Mouse (Mus musculus) stomach, embryonic 15.5 days (tissue): Measurements from ENCODE around the gene Tnks1bp1. TPM values are rescaled to one million over a fixed set of nuclear protein-coding genes. Genes with fewer than 3 reads are reported as not detected.

Source experiments
- ATAC-seq: fragments of 200-750 bp; cut with Nextera tagmentation; 2 replicates; pipeline ENCODE4 v1.8.0; 2017; ENCODE audit warnings: low read depth, moderate number of reproducible peaks, moderate TSS enrichment; ENCODE audit not compliant: insufficient read depth, low FRiP score
- H3K27ac ChIP-seq: fragments of 300-500 bp; sonication (generic); 2 replicates; pipeline ENCODE4 v1.5.1; 2015; ENCODE audit warnings: mild to moderate bottlenecking, inconsistent platforms
- H3K27me3 ChIP-seq: fragments of 300-500 bp; sonication (generic); replicated peaks from 2 replicates; pipeline ENCODE4 v1.6.1; 2015; ENCODE audit warnings: inconsistent platforms
- H3K36me3 ChIP-seq: fragments of 300-500 bp; sonication (generic); 2 replicates; pipeline ENCODE4 v1.6.1; 2015; ENCODE audit warnings: inconsistent platforms
- H3K4me1 ChIP-seq: fragments of 300-500 bp; sonication (generic); 2 replicates; pipeline ENCODE4 v1.6.1; 2015; ENCODE audit warnings: inconsistent platforms
- H3K4me2 ChIP-seq: fragments of 300-500 bp; sonication (generic); 2 replicates; pipeline ENCODE4 v1.6.1; 2015; ENCODE audit warnings: mild to moderate bottlenecking, inconsistent platforms
- H3K4me3 ChIP-seq: fragments of 300-500 bp; sonication (generic); replicated peaks from 2 replicates; pipeline ENCODE4 v1.5.1; 2015; ENCODE audit warnings: inconsistent platforms
- H3K9ac ChIP-seq: fragments of 300-500 bp; sonication (generic); 2 replicates; pipeline ENCODE4 v1.6.1; 2015; ENCODE audit warnings: inconsistent platforms
- H3K9me3 ChIP-seq: fragments of 300-500 bp; sonication (generic); 2 replicates; pipeline ENCODE4 v1.6.1; 2016; ENCODE audit warnings: inconsistent platforms
- WGBS: fragments of 180-500 bp; shearing (Covaris S2); methylation state at CpG from one replicate; pipeline ENCODE4 v1.1.7; 2015; 5-methylcytosine and 5-hydroxymethylcytosine counted together
- polyA plus RNA-seq: library from polyadenylated mRNA; unstranded; fragments of >200 nt; fragmentation: Nextera tagmentation; extraction: Ambion mirVana; gene quantifications from 2 replicates; pipeline ENCODE4 v1.2.1, GENCODE M21; 2015

Gene Tnks1bp1
- polyA plus RNA-seq, 1 experiment from 2014 or later = 38.6 TPM

DNA sequence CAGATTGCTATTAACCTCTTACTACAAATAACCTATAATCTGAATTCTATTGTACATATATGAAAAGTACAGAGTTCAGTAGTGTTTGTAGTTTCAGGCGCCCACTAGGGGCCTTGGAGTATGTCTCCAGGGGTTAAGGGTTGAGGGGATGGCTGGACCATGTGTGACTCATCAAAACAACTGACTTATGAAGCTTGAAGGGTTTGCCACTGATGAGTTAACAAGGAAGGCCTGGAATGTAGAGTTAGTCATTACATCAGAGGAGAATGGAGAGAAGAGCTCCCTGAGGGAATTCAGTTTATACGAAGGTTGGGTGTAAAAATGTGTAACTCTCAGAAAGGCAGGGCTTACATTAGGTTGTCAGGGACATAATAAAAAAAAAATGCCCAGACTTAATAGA lies 50.2 kb downstream of the Tnks1bp1 start:
- H3K9me3 ChIP-seq = no peaks in the 10 kb centered on the region
- ATAC-seq = no peak
- no peak overlapping the region for H3K4me3 ChIP-seq
- H3K36me3 ChIP-seq = no peaks in the 10 kb centered on the region
- no peaks in the 10 kb centered on the region for H3K4me1 ChIP-seq
- 68% methylated on average over 2 of the region's 2 CpGs for WGBS
- no peak overlapping the region for H3K9ac ChIP-seq
- no peak overlapping the region for H3K4me2 ChIP-seq
- H3K27ac ChIP-seq = peak overlapping the region; percentile 73
- H3K27me3 ChIP-seq = no peaks in the 10 kb centered on the region

DNA sequence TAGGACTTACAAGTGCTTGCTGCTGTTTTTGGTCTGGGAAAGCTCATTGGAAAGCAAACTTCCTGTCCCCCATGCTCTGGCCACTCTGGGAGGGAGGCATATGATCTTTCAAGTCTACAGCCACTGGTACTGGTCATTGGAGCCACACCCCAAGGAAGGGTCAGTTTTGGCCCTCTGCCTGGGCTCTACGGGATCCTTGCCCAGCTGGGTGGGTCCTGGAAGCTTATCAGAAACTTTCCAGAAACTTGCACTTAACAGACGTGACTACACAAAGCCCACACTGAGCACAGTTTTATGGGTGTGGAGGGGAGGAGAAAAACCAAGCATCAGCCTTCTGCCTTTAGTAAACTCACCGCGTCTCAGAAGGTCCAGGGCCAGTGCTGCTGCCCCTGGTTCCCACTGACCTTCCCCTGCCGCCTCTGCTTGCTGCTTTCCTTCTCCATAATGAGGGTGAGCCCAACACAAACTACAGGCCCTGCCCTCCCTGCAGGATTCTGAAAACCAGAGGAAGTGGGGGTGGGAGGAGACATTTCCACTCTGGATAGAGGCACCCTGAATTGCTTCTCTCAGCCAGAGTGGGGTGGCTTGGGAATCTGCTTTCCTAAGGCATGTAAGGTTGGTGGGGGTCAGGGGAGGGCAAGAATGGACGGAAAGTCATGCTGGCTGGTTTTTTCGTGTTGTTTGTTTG lies 51.1 kb downstream of the Tnks1bp1 start:
- Histone ChIP-seq H3K27ac (peak overlapping the region; percentile 73), H3K4me3 (0 out of 2 replicates have a peak overlapping the region, but pooled peaks have one; percentile 5), H3K36me3 (no peaks in the 10 kb centered on the region), H3K9ac (no peak overlapping the region), H3K9me3 (no peaks in the 10 kb centered on the region), H3K4me2 (peak overlapping the region; percentile 3; the same call in 1 of the 2 replicates), H3K4me1 (no peaks in the 10 kb centered on the region), H3K27me3 (no peaks in the 10 kb centered on the region)
- WGBS = 48% methylated on average over 7 of the region's 7 CpGs
- ATAC-seq = peak; percentile 84

GRCm38 (mm10) chr2:85103201-85103600 lies 55.4 kb downstream of the Tnks1bp1 start:
- no peaks in the 10 kb centered on the region for H3K9me3 ChIP-seq
- ATAC-seq = no peak
- no peaks in the 10 kb centered on the region for H3K36me3 ChIP-seq
- 0 out of 2 replicates have a peak, but pooled peaks cover 13% of the 10 kb centered on the region for H3K4me1 ChIP-seq
- H3K9ac ChIP-seq = no peak overlapping the region
- no peaks in the 10 kb centered on the region for H3K27me3 ChIP-seq
- 80% methylated on average over 8 of the region's 8 CpGs for WGBS
- no peak overlapping the region for H3K4me3 ChIP-seq
- H3K27ac ChIP-seq = no peak overlapping the region
- no peak overlapping the region for H3K4me2 ChIP-seq

- Histone ChIP-seq H3K9ac (no peak overlapping the region), H3K4me1 (0 out of 2 replicates have a peak, but pooled peaks cover 13% of the 10 kb centered on the region), H3K9me3 (no peaks in the 10 kb centered on the region), H3K27ac (peak overlapping the region; percentile 79), H3K4me2 (no peak overlapping the region), H3K36me3 (no peaks in the 10 kb centered on the region), H3K4me3 (no peak overlapping the region), H3K27me3 (no peaks in the 10 kb centered on the region)
- WGBS = 23% methylated on average over 11 of the region's 11 CpGs
- peak; percentile 72 for ATAC-seq
Observed at GRCm38 (mm10) chr2:85105426-85106013, 57.7 kb downstream of the Tnks1bp1 start.

DNA sequence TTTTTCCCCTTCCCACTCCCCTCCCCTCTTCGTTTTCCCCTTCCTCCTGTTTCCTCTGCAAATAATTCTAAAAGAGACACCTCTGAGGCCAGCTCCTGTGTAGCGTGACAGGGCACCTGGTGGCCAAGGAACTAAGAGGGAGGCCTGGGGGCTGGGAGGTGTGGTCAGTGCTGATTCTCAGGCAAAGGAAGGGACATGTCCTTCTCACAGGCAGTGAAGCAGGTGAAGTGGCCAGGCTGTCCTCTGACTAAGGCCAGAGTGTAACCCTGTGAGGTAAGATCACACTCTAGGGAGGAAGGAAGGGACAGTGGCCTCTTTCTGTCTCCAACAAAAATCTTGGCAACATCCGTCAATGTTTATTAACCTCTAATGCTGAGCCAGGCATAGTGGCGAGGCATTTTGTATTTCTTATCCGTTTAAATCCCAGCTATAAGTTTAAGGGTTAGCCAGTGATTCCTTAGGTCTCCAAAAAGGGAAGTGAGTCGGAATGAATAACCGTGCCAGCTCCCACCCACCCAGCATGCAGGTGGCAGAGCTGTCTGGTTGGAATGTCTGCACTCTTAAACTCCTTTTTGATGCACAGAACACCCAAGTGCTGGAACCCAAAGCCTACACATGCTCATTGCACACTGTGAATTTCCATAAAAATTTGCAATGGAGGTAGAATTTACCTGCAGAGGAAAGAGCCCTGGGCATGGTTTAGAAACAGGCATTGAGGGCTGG lies 58.4 kb downstream of the Tnks1bp1 start:
- no peak overlapping the region for H3K4me3 ChIP-seq
- WGBS = 46% methylated on average over 7 of the region's 7 CpGs
- H3K4me2 ChIP-seq = no peak overlapping the region
- H3K27me3 ChIP-seq = no peaks in the 10 kb centered on the region
- peak overlapping the region; percentile 79 for H3K27ac ChIP-seq
- no peak for ATAC-seq
- H3K9ac ChIP-seq = no peak overlapping the region
- H3K9me3 ChIP-seq = no peaks in the 10 kb centered on the region
- H3K36me3 ChIP-seq = no peaks in the 10 kb centered on the region
- H3K4me1 ChIP-seq = 0 out of 2 replicates have a peak, but pooled peaks cover 13% of the 10 kb centered on the region

GRCm38 (mm10) chr2:85106941-85107340 lies 59.1 kb downstream of the Tnks1bp1 start:
- 0 out of 2 replicates have a peak, but pooled peaks cover 13% of the 10 kb centered on the region for H3K4me1 ChIP-seq
- no peaks in the 10 kb centered on the region for H3K9me3 ChIP-seq
- H3K9ac ChIP-seq = no peak overlapping the region
- peak overlapping the region; percentile 79; the same call in 1 of the 2 replicates for H3K27ac ChIP-seq
- H3K27me3 ChIP-seq = no peaks in the 10 kb centered on the region
- no peaks in the 10 kb centered on the region for H3K36me3 ChIP-seq
- H3K4me2 ChIP-seq = no peak overlapping the region
- H3K4me3 ChIP-seq = no peak overlapping the region
- WGBS = 55% methylated on average over 4 of the region's 4 CpGs
- ATAC-seq = peak; percentile 78

- H3K4me3 ChIP-seq = no peak overlapping the region
- 0 out of 2 replicates have a peak, but pooled peaks cover 11% of the 10 kb centered on the region for H3K4me1 ChIP-seq
- no peaks in the 10 kb centered on the region for H3K9me3 ChIP-seq
- WGBS = 85% methylated on average over 9 of the region's 9 CpGs
- no peaks in the 10 kb centered on the region for H3K36me3 ChIP-seq
- no peak overlapping the region for H3K9ac ChIP-seq
- H3K27me3 ChIP-seq = no peaks in the 10 kb centered on the region
- H3K4me2 ChIP-seq = no peak overlapping the region
- ATAC-seq = no peak
- no peak overlapping the region for H3K27ac ChIP-seq
Observed at GRCm38 (mm10) chr2:85110288-85110875, 62.6 kb downstream of the Tnks1bp1 start.

Other genes with a start within 250 kb of the Tnks1bp1 start
- 52.7 and 79.0 TPM in 2 replicates for gene Ube2l6, start 249.2 kb upstream of the Tnks1bp1 start, polyA plus RNA-seq
- gene Smtnl1, start 225.4 kb upstream of the Tnks1bp1 start, polyA plus RNA-seq = 0.08 and 0.19 TPM in 2 replicates
- 47.2 and 50.4 TPM in 2 replicates for gene Timm10, start 221.0 kb upstream of the Tnks1bp1 start, polyA plus RNA-seq
- gene Slc43a1, start 209.2 kb upstream of the Tnks1bp1 start, polyA plus RNA-seq = 19.5 and 26.3 TPM in 2 replicates
- gene Rtn4rl2, start 161.3 kb upstream of the Tnks1bp1 start, polyA plus RNA-seq = 0.85 and 0.91 TPM in 2 replicates
- gene Slc43a3, start 111.4 kb upstream of the Tnks1bp1 start, polyA plus RNA-seq = 44.8 and 47.4 TPM in 2 replicates
- gene Prg2, start 67.6 kb upstream of the Tnks1bp1 start, polyA plus RNA-seq = 1.8 and 4.0 TPM in 2 replicates
- gene Prg3, start 59.8 kb upstream of the Tnks1bp1 start, polyA plus RNA-seq = 0.51 TPM in 1 of 2 replicates, not detected in the other
- gene Ssrp1, start 10.8 kb upstream of the Tnks1bp1 start, polyA plus RNA-seq = 242 and 244 TPM in 2 replicates
- gene P2rx3, start 10.6 kb upstream of the Tnks1bp1 start, polyA plus RNA-seq = 1.4 and 1.6 TPM in 2 replicates
- 65.3 and 72.1 TPM in 2 replicates for gene Aplnr, start 88.2 kb downstream of the Tnks1bp1 start, polyA plus RNA-seq
- gene Lrrc55, start 149.2 kb downstream of the Tnks1bp1 start, polyA plus RNA-seq = 2.8 and 3.5 TPM in 2 replicates